Mouse (Mus musculus) NIH3T3 (cell line): Measurements from ENCODE around the gene Arhgap44.

Experiments
- DNase-seq: peaks from one replicate; pipeline ENCODE4 v3.0.0-alpha.2; 2012; ENCODE audit warnings: low read depth

Arhgap44 gene

DNA sequence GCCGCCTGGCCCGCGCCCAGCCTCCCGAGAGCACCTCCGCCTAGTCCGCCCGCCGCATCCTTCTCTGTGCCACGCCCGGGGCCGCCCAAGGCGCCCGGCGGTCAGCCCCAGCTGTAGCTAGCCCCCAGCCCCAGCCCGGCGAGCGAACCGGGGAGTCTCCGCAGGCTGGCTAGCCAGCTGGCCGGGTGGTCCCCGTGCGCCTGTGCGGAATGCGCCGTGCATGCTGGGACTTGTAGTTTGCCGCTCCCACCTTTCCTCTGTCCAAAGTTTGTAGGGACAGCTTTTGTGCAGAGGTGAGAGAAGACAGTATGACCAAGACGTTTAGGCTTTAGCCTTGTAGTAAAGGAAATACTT is at the start of gene Arhgap44:
Arhgap44 (minus strand) TSS at position 195 of the 354 bp plus-strand sequence.
- DNase-seq = peak; percentile 66

- DNase-seq = no peak
These were observed 48.9 kb upstream of the Arhgap44 start for GRCm38 (mm10) chr11:65211701-65212100.

- DNase-seq = peak; percentile 62
These were observed 46.7 kb upstream of the Arhgap44 start for GRCm38 (mm10) chr11:65209441-65209840.

DNA sequence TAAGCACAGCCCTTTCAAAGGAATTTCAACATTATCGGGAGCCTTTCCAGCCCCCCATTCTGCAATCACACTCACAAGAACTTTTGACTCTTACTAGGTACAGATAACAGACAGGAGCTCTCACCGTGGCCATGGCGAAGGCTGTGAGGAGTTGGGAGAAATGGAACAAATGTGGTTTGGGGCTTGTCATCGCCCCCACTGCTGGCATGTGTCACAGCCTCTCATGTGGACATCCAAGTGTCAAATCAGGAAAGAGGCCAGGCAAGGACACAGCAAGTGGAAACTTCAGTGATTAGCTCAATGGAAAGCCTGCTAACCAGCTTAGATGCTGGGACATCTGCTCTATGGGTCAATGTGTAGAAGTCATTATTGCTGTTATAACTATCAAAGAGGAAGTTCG is 42.5 kb upstream of the Arhgap44 start:
- DNase-seq = no peak

GRCm38 (mm10) chr11:65204651-65205050 is 41.9 kb upstream of the Arhgap44 start:
- no peak for DNase-seq

DNA sequence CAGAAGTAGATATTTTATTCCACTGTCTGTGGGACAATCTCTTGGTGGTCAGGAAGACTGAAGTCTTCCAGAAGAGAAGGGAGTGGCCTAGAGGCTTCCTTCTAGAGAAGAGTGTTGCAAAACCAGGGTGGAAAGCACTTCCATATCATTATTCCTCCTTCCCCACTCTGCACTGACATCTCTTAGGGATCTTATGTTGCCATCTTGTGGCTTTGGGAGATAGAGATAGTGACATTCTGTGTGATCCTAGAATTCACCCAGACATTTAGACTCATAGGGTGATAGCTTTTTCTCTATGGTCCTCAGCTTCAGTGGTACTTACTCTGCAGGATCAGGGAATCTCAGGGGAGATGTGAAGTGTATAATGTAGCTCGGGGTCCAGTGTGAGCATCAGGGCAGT is 40.3 kb upstream of the Arhgap44 start:
- no peak for DNase-seq

DNA sequence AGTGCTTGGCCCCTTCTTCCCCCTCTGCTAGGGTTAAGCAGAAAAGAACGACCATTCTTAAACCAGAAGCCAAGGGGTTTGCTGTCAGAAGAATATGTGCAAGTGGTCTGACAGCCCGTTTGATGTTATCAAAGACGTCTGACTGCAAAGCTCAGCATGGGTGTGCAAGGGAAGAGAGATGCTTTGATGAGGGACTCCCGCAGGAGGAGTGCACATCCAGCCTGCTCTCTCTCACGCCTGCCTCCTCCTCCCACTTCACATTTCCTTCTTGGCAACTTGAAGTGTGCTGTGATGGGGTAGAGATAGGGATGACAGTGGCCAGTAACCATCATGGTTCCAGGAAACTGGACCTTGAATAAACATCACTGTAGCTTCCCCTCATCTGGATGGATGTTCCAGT is 39.5 kb upstream of the Arhgap44 start:
- DNase-seq = no peak

- DNase-seq = no peak
These were observed 35.3 kb upstream of the Arhgap44 start for GRCm38 (mm10) chr11:65198026-65198425.

GRCm38 (mm10) chr11:65197280-65197679 is 34.5 kb upstream of the Arhgap44 start:
- peak; percentile 86 for DNase-seq

GRCm38 (mm10) chr11:65186974-65187373 is 24.2 kb upstream of the Arhgap44 start:
- no peak for DNase-seq

DNA sequence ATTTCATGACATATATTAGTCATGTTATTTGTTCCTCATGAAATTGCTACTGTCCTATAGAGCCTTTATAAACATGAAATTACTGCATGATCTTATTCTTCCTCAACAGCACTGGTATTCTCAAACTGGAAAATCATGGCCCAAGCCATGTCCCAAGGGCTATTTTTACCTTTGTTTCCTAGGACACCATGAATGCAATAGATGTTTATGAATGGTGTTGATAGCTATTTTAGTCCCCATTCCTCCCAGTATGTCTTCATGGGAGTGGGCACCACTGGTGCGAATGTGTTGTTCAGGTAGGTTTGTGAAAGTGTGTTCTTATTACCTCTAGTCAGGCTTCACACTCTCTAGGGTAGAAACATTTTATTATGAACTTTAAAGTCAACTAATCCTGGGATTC is 22.4 kb upstream of the Arhgap44 start:
- no peak for DNase-seq

DNA sequence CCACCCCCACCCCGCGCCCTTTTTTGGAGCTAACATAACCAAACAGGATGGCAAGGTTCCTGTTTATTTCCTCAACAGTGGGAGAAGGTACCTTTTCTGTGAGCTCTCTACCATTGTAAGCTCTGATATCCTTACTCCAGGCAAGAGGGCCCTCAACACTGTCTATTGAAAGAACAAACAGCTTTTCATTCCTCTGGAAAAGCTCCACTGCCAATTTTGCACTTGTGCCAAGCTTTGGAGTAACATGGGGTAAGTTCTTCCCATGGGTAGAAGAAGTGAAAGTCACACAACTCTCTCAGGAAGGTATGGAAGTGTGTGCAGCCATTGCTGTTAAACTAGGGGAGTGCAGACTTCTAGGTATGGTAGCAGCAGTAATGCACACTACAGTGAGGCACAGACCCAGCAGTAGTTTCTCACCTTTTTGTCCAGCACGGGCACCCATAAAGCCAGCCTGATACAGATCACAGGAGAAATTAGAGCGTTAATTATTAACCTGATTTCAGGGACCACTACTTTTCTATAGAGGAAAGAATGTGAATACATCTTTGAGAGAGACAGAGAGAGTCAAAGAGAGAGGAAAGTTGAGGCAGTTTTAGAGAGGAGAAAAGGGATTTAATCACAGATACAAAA is 7.5 kb upstream of the Arhgap44 start:
- DNase-seq = peak; percentile 6

GRCm38 (mm10) chr11:65161881-65162766 is 637 bp downstream of the Arhgap44 start:
- DNase-seq = peak; percentile 5

GRCm38 (mm10) chr11:65160991-65161880 is 1.5 kb downstream of the Arhgap44 start:
- DNase-seq = peak; percentile 2

DNA sequence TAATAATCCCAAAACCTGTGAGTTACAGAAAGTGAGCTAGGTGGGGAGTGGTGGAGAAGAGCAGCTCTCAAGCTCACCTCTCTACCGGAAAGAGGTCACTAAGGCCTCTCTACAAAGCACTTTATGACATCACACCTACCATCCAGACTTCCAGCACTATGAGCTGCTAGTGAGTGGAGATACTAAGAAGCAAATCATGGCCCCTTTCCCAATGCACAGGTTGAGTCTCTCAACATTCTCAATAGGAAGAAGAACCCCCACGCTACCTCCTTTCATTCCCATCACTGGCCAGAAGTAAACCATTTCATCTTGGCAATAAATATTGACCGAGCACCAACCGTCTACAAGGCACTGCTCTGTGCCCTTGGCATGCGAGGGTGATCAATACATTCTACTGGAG is 3.0 kb downstream of the Arhgap44 start, which contains the start of gene 1700086D15Rik:
1700086D15Rik (minus strand) TSS at position 101 of the 400 bp plus-strand sequence.
- DNase-seq = no peak

GRCm38 (mm10) chr11:65158658-65158990 is 4.1 kb downstream of the Arhgap44 start:
- no peak for DNase-seq

GRCm38 (mm10) chr11:65157966-65158657 is 4.6 kb downstream of the Arhgap44 start:
- no peak for DNase-seq

DNA sequence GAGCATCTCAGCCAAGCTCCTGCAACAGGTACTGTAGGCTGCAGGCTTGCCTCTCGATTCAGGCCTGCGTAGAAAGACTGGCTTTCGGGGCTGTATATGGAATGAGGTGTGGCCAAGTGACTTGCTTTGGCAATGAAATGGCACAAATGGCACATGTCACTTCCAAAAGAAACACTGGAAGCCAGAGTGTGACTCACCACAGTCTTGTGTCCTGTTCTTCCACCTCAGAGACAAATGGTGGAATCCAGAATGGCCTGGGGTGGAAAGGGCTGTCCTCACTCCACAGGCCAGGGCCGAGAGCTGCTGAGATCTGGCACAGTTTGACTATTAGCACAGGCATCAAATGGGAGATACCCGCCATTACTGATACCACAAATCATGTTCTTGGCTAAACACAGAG is 9.8 kb downstream of the Arhgap44 start:
- no peak for DNase-seq

- DNase-seq = no peak
These were observed 14.3 kb downstream of the Arhgap44 start for GRCm38 (mm10) chr11:65148441-65148840.

- DNase-seq = no peak
These were observed 19.8 kb downstream of the Arhgap44 start for GRCm38 (mm10) chr11:65142838-65143417.

- DNase-seq = peak; percentile 51
These were observed 23.7 kb downstream of the Arhgap44 start for GRCm38 (mm10) chr11:65139030-65139429.
